Mouse (Mus musculus) olfactory bulb, adult 2 months (tissue): ENCODE results near the gene Cacna1c.

ENCODE experiments used
- CTCF ChIP-seq: fragments of 200-500 bp; IDR thresholded peaks from 2 replicates; pipeline ENCODE4 v1.5.1; 2012; ENCODE audit warnings: low read depth, mild to moderate bottlenecking, low read length, moderate library complexity; ENCODE audit not compliant: insufficient read depth
- POLR2A ChIP-seq: fragments of 200-500 bp; IDR thresholded peaks from 2 replicates; pipeline ENCODE4 v1.6.1; 2012; ENCODE audit warnings: mild to moderate bottlenecking, low read depth, low read length, moderate library complexity; ENCODE audit not compliant: insufficient read depth

- TF ChIP-seq POLR2A: no peak
- TF ChIP-seq CTCF: no peak
Observed at GRCm38 (mm10) chr6:118858431-118858830, 337.8 kb downstream of the Cacna1c start.
